Mouse (Mus musculus): ENCODE measurements around the gene Gm10643.

GRCm38 (mm10) chr8:84084341-84085115 lies 19.6 kb upstream of the Gm10643 start:
- TF ChIP-seq ZC3H11A (IDR thresholded peaks at IDR 0.05; ENCODE audit: borderline replicate concordance, low read depth, low read length): no peak
- TF ChIP-seq ZNF384 (IDR thresholded peaks at IDR 0.05; ENCODE audit: low read depth, low read length): no peak

Data from ES-E14 (cell line).